Mouse (Mus musculus): ENCODE measurements around the gene Smarcc2. TPM values are rescaled to one million over a fixed set of nuclear protein-coding genes. Genes with fewer than 3 reads are reported as not detected.

Smarcc2 gene
- polyA plus RNA-seq, 1 experiment from 2014 or later, result 149 TPM

GRCm38 (mm10) chr10:128429052-128429451 lies 30.0 kb upstream of the Smarcc2 start:
- 93% methylated on average over 5 of the region's 5 CpGs for WGBS
- peaks cover 56% of the 10 kb centered on the region for H3K36me3 ChIP-seq
- no peak overlapping the region for H3K9ac ChIP-seq (replicated peaks)
- H3K27me3 ChIP-seq (replicated peaks), result no peaks in the 10 kb centered on the region
- H3K9me3 ChIP-seq (replicated peaks), result no peaks in the 10 kb centered on the region
- no peaks in the 10 kb centered on the region for H3K4me1 ChIP-seq
- H3K4me3 ChIP-seq (replicated peaks), result no peak overlapping the region
- ATAC-seq (ENCODE audit: low FRiP score), result no peak
- H3K27ac ChIP-seq (replicated peaks), result no peak overlapping the region
- H3K4me2 ChIP-seq, result no peak overlapping the region

- H3K9me3 ChIP-seq (replicated peaks), result no peaks in the 10 kb centered on the region
- no peaks in the 10 kb centered on the region for H3K27me3 ChIP-seq (replicated peaks)
- peaks cover 54% of the 10 kb centered on the region for H3K36me3 ChIP-seq
- H3K9ac ChIP-seq (replicated peaks), result no peak overlapping the region
- no peak overlapping the region for H3K4me2 ChIP-seq
- WGBS, result 79% methylated on average over 4 of the region's 4 CpGs
- ATAC-seq (ENCODE audit: low FRiP score), result no peak
- no peaks in the 10 kb centered on the region for H3K4me1 ChIP-seq
- no peak overlapping the region for H3K4me3 ChIP-seq (replicated peaks)
- no peak overlapping the region for H3K27ac ChIP-seq (replicated peaks)
These were observed 29.6 kb upstream of the Smarcc2 start for GRCm38 (mm10) chr10:128429454-128429853.

- H3K4me2 ChIP-seq, result no peak overlapping the region
- H3K27ac ChIP-seq (replicated peaks), result no peak overlapping the region
- peaks cover 66% of the 10 kb centered on the region for H3K36me3 ChIP-seq
- ATAC-seq (ENCODE audit: low FRiP score), result no peak
- no peaks in the 10 kb centered on the region for H3K9me3 ChIP-seq (replicated peaks)
- H3K27me3 ChIP-seq (replicated peaks), result no peaks in the 10 kb centered on the region
- no peak overlapping the region for H3K9ac ChIP-seq (replicated peaks)
- H3K4me3 ChIP-seq (replicated peaks), result no peak overlapping the region
- 0 out of 2 replicates have a peak, but pooled peaks cover 7% of the 10 kb centered on the region for H3K4me1 ChIP-seq
- 96% methylated on average over 2 of the region's 2 CpGs for WGBS
These were observed 25.6 kb upstream of the Smarcc2 start for GRCm38 (mm10) chr10:128433417-128433816.

GRCm38 (mm10) chr10:128434681-128435080 lies 24.4 kb upstream of the Smarcc2 start:
- no peak overlapping the region for H3K4me2 ChIP-seq
- 0 out of 2 replicates have a peak overlapping the region, but pooled peaks have one; percentile 33 for H3K27ac ChIP-seq (replicated peaks)
- no peak for ATAC-seq (ENCODE audit: low FRiP score)
- H3K4me3 ChIP-seq (replicated peaks), result no peak overlapping the region
- WGBS, result 89% methylated on average over 10 of the region's 10 CpGs
- no peaks in the 10 kb centered on the region for H3K9me3 ChIP-seq (replicated peaks)
- H3K27me3 ChIP-seq (replicated peaks), result no peaks in the 10 kb centered on the region
- H3K9ac ChIP-seq (replicated peaks), result no peak overlapping the region
- H3K36me3 ChIP-seq, result peaks cover 65% of the 10 kb centered on the region
- H3K4me1 ChIP-seq, result 0 out of 2 replicates have a peak, but pooled peaks cover 7% of the 10 kb centered on the region

- 67% methylated on average over 17 of the region's 17 CpGs for WGBS
- no peak for ATAC-seq (ENCODE audit: low FRiP score)
- 0 out of 2 replicates have a peak, but pooled peaks cover 7% of the 10 kb centered on the region for H3K4me1 ChIP-seq
- H3K36me3 ChIP-seq, result peaks cover 65% of the 10 kb centered on the region
- no peak overlapping the region for H3K4me2 ChIP-seq
- peak overlapping the region; percentile 33; the same call in 1 of the 2 replicates for H3K27ac ChIP-seq (replicated peaks)
- no peak overlapping the region for H3K4me3 ChIP-seq (replicated peaks)
- no peak overlapping the region for H3K9ac ChIP-seq (replicated peaks)
- no peaks in the 10 kb centered on the region for H3K27me3 ChIP-seq (replicated peaks)
- H3K9me3 ChIP-seq (replicated peaks), result no peaks in the 10 kb centered on the region
These were observed 23.7 kb upstream of the Smarcc2 start for GRCm38 (mm10) chr10:128435186-128435823.

GRCm38 (mm10) chr10:128435873-128436272 lies 23.2 kb upstream of the Smarcc2 start:
- no peaks in the 10 kb centered on the region for H3K9me3 ChIP-seq (replicated peaks)
- H3K4me2 ChIP-seq, result no peak overlapping the region
- H3K4me1 ChIP-seq, result 0 out of 2 replicates have a peak, but pooled peaks cover 7% of the 10 kb centered on the region
- H3K9ac ChIP-seq (replicated peaks), result no peak overlapping the region
- ATAC-seq (ENCODE audit: low FRiP score), result no peak
- H3K36me3 ChIP-seq, result peaks cover 67% of the 10 kb centered on the region
- no peaks in the 10 kb centered on the region for H3K27me3 ChIP-seq (replicated peaks)
- H3K4me3 ChIP-seq (replicated peaks), result no peak overlapping the region
- peak overlapping the region; percentile 10; the same call in 1 of the 2 replicates for H3K27ac ChIP-seq (replicated peaks)
- 74% methylated on average over 5 of the region's 5 CpGs for WGBS

- H3K36me3 ChIP-seq, result peaks cover 67% of the 10 kb centered on the region
- 0 out of 2 replicates have a peak, but pooled peaks cover 7% of the 10 kb centered on the region for H3K4me1 ChIP-seq
- 82% methylated on average over 8 of the region's 8 CpGs for WGBS
- H3K4me2 ChIP-seq, result no peak overlapping the region
- H3K9me3 ChIP-seq (replicated peaks), result no peaks in the 10 kb centered on the region
- no peak for ATAC-seq (ENCODE audit: low FRiP score)
- no peaks in the 10 kb centered on the region for H3K27me3 ChIP-seq (replicated peaks)
- H3K27ac ChIP-seq (replicated peaks), result 0 out of 2 replicates have a peak overlapping the region, but pooled peaks have one; percentile 10
- no peak overlapping the region for H3K4me3 ChIP-seq (replicated peaks)
- H3K9ac ChIP-seq (replicated peaks), result no peak overlapping the region
These were observed 22.7 kb upstream of the Smarcc2 start for GRCm38 (mm10) chr10:128436376-128436775.

GRCm38 (mm10) chr10:128438675-128439279 lies 20.3 kb upstream of the Smarcc2 start:
- no peak overlapping the region for H3K4me3 ChIP-seq (replicated peaks)
- H3K36me3 ChIP-seq, result peaks cover 68% of the 10 kb centered on the region
- H3K9ac ChIP-seq (replicated peaks), result no peak overlapping the region
- no peaks in the 10 kb centered on the region for H3K9me3 ChIP-seq (replicated peaks)
- 85% methylated on average over 10 of the region's 10 CpGs for WGBS
- no peak for ATAC-seq (ENCODE audit: low FRiP score)
- H3K27ac ChIP-seq (replicated peaks), result no peak overlapping the region
- no peaks in the 10 kb centered on the region for H3K27me3 ChIP-seq (replicated peaks)
- H3K4me2 ChIP-seq, result no peak overlapping the region
- 0 out of 2 replicates have a peak, but pooled peaks cover 7% of the 10 kb centered on the region for H3K4me1 ChIP-seq

- WGBS, result 67% methylated on average over 10 of the region's 10 CpGs
- H3K4me1 ChIP-seq, result 0 out of 2 replicates have a peak, but pooled peaks cover 3% of the 10 kb centered on the region
- H3K36me3 ChIP-seq, result peaks cover 64% of the 10 kb centered on the region
- no peak overlapping the region for H3K4me2 ChIP-seq
- no peak overlapping the region for H3K27ac ChIP-seq (replicated peaks)
- ATAC-seq (ENCODE audit: low FRiP score), result no peak
- no peaks in the 10 kb centered on the region for H3K9me3 ChIP-seq (replicated peaks)
- no peaks in the 10 kb centered on the region for H3K27me3 ChIP-seq (replicated peaks)
- H3K4me3 ChIP-seq (replicated peaks), result no peak overlapping the region
- H3K9ac ChIP-seq (replicated peaks), result no peak overlapping the region
These were observed 18.6 kb upstream of the Smarcc2 start for GRCm38 (mm10) chr10:128440407-128440806.

- Histone ChIP-seq H3K4me3 (replicated peaks) (no peak overlapping the region), H3K4me1 (no peaks in the 10 kb centered on the region), H3K27ac (replicated peaks) (no peak overlapping the region), H3K36me3 (peaks cover 53% of the 10 kb centered on the region), H3K9ac (replicated peaks) (no peak overlapping the region), H3K4me2 (no peak overlapping the region), H3K27me3 (replicated peaks) (no peaks in the 10 kb centered on the region), H3K9me3 (replicated peaks) (no peaks in the 10 kb centered on the region)
- WGBS, result 82% methylated on average over 10 of the region's 10 CpGs
- ATAC-seq (ENCODE audit: low FRiP score), result no peak
These were observed 17.5 kb upstream of the Smarcc2 start for GRCm38 (mm10) chr10:128441324-128442119.

GRCm38 (mm10) chr10:128442718-128443117 lies 16.3 kb upstream of the Smarcc2 start:
- no peak for ATAC-seq (ENCODE audit: low FRiP score)
- Histone ChIP-seq H3K27me3 (replicated peaks) (no peaks in the 10 kb centered on the region), H3K4me3 (replicated peaks) (no peak overlapping the region), H3K36me3 (peaks cover 43% of the 10 kb centered on the region), H3K4me1 (no peaks in the 10 kb centered on the region), H3K9ac (replicated peaks) (no peak overlapping the region), H3K9me3 (replicated peaks) (no peaks in the 10 kb centered on the region), H3K27ac (replicated peaks) (no peak overlapping the region), H3K4me2 (no peak overlapping the region)
- WGBS, result 91% methylated on average over 1 of the region's 1 CpGs

All from neural tube, embryonic 15.5 days (tissue).